Mouse (Mus musculus): Measurements from ENCODE around the gene Cabp1. TPM values are rescaled to one million over a fixed set of nuclear protein-coding genes. Genes with fewer than 3 reads are reported as not detected.

Cabp1 gene
- polyA plus RNA-seq, 1 experiment from 2014 or later, result 1.00 TPM

GRCm38 (mm10) chr5:115188824-115189223 is 5.4 kb downstream of the Cabp1 start:
- no peak overlapping the region for H3K9ac ChIP-seq (replicated peaks; ENCODE audit: low read depth, low read length)
- peaks cover 23% of the 10 kb centered on the region for H3K27me3 ChIP-seq (ENCODE audit: control insufficient read depth, insufficient read depth, low read length)
- no peaks in the 10 kb centered on the region for H3K9me3 ChIP-seq (ENCODE audit: control insufficient read depth, low read depth, low read length)
- peaks cover 25% of the 10 kb centered on the region for H3K4me1 ChIP-seq (ENCODE audit: control insufficient read depth, insufficient read depth, low read length)
- no peak overlapping the region for H3K4me2 ChIP-seq (replicated peaks; ENCODE audit: low read depth, low read length)
- no peak for ATAC-seq (ENCODE audit: insufficient number of reproducible peaks, insufficient read depth, low FRiP score, low read depth)
- 51% methylated on average over 5 of the region's 5 CpGs for WGBS
- no peaks in the 10 kb centered on the region for H3K36me3 ChIP-seq (ENCODE audit: control insufficient read depth, insufficient read depth, low read length)
- H3K4me3 ChIP-seq (ENCODE audit: low read depth, low read length), result no peak overlapping the region
- no peak overlapping the region for H3K27ac ChIP-seq (ENCODE audit: low read length)

- peak; percentile 69; the same call in 1 of the 2 replicates for ATAC-seq (ENCODE audit: insufficient number of reproducible peaks, insufficient read depth, low FRiP score, low read depth)
- Histone ChIP-seq H3K9ac (replicated peaks; ENCODE audit: low read depth, low read length) (no peak overlapping the region), H3K4me3 (ENCODE audit: low read depth, low read length) (no peak overlapping the region), H3K27ac (ENCODE audit: low read length) (no peak overlapping the region), H3K4me2 (replicated peaks; ENCODE audit: low read depth, low read length) (0 out of 2 replicates have a peak overlapping the region, but pooled peaks have one; percentile 3), H3K27me3 (ENCODE audit: control insufficient read depth, insufficient read depth, low read length) (peaks cover 15% of the 10 kb centered on the region), H3K4me1 (ENCODE audit: control insufficient read depth, insufficient read depth, low read length) (peaks cover 17% of the 10 kb centered on the region), H3K36me3 (ENCODE audit: control insufficient read depth, insufficient read depth, low read length) (no peaks in the 10 kb centered on the region), H3K9me3 (ENCODE audit: control insufficient read depth, low read depth, low read length) (no peaks in the 10 kb centered on the region)
- WGBS, result 22% methylated on average over 26 of the region's 26 CpGs
Measured at GRCm38 (mm10) chr5:115187188-115188131, 6.7 kb downstream of the Cabp1 start.

GRCm38 (mm10) chr5:115186371-115187073 is 7.7 kb downstream of the Cabp1 start:
- WGBS, result 43% methylated on average over 17 of the region's 17 CpGs
- no peak overlapping the region for H3K4me3 ChIP-seq (ENCODE audit: low read depth, low read length)
- peaks cover 5% of the 10 kb centered on the region; the same call in 1 of the 2 replicates for H3K27me3 ChIP-seq (ENCODE audit: control insufficient read depth, insufficient read depth, low read length)

GRCm38 (mm10) chr5:115184726-115185125 is 9.5 kb downstream of the Cabp1 start:
- Histone ChIP-seq H3K4me1 (ENCODE audit: control insufficient read depth, insufficient read depth, low read length) (peaks cover 17% of the 10 kb centered on the region), H3K27ac (ENCODE audit: low read length) (no peak overlapping the region), H3K9ac (replicated peaks; ENCODE audit: low read depth, low read length) (no peak overlapping the region), H3K9me3 (ENCODE audit: control insufficient read depth, low read depth, low read length) (no peaks in the 10 kb centered on the region), H3K36me3 (ENCODE audit: control insufficient read depth, insufficient read depth, low read length) (no peaks in the 10 kb centered on the region), H3K27me3 (ENCODE audit: control insufficient read depth, insufficient read depth, low read length) (no peaks in the 10 kb centered on the region; the same call in 1 of the 2 replicates), H3K4me3 (ENCODE audit: low read depth, low read length) (no peak overlapping the region), H3K4me2 (replicated peaks; ENCODE audit: low read depth, low read length) (0 out of 2 replicates have a peak overlapping the region, but pooled peaks have one; percentile 8)
- WGBS, result 27% methylated on average over 15 of the region's 15 CpGs
- ATAC-seq (ENCODE audit: insufficient number of reproducible peaks, insufficient read depth, low FRiP score, low read depth), result no peak

More at GRCm38 (mm10) chr5:115186371-115187073, 7.7 kb downstream of the Cabp1 start:
- Histone ChIP-seq H3K4me1 (ENCODE audit: control insufficient read depth, insufficient read depth, low read length) (peaks cover 14% of the 10 kb centered on the region), H3K36me3 (ENCODE audit: control insufficient read depth, insufficient read depth, low read length) (no peaks in the 10 kb centered on the region), H3K27ac (ENCODE audit: low read length) (no peak overlapping the region), H3K4me2 (replicated peaks; ENCODE audit: low read depth, low read length) (0 out of 2 replicates have a peak overlapping the region, but pooled peaks have one; percentile 3), H3K9me3 (ENCODE audit: control insufficient read depth, low read depth, low read length) (no peaks in the 10 kb centered on the region), H3K9ac (replicated peaks; ENCODE audit: low read depth, low read length) (no peak overlapping the region)
- no peak for ATAC-seq (ENCODE audit: insufficient number of reproducible peaks, insufficient read depth, low FRiP score, low read depth)

GRCm38 (mm10) chr5:115183482-115183881 is 10.7 kb downstream of the Cabp1 start:
- H3K36me3 ChIP-seq (ENCODE audit: control insufficient read depth, insufficient read depth, low read length), result no peaks in the 10 kb centered on the region
- no peaks in the 10 kb centered on the region for H3K9me3 ChIP-seq (ENCODE audit: control insufficient read depth, low read depth, low read length)
- H3K4me3 ChIP-seq (ENCODE audit: low read depth, low read length), result no peak overlapping the region
- H3K4me1 ChIP-seq (ENCODE audit: control insufficient read depth, insufficient read depth, low read length), result peaks cover 17% of the 10 kb centered on the region
- no peak overlapping the region for H3K27ac ChIP-seq (ENCODE audit: low read length)
- no peak overlapping the region for H3K4me2 ChIP-seq (replicated peaks; ENCODE audit: low read depth, low read length)
- 36% methylated on average over 10 of the region's 10 CpGs for WGBS
- no peaks in the 10 kb centered on the region for H3K27me3 ChIP-seq (ENCODE audit: control insufficient read depth, insufficient read depth, low read length)
- no peak overlapping the region for H3K9ac ChIP-seq (replicated peaks; ENCODE audit: low read depth, low read length)
- no peak for ATAC-seq (ENCODE audit: insufficient number of reproducible peaks, insufficient read depth, low FRiP score, low read depth)

GRCm38 (mm10) chr5:115182925-115183324 is 11.3 kb downstream of the Cabp1 start:
- H3K36me3 ChIP-seq (ENCODE audit: control insufficient read depth, insufficient read depth, low read length), result no peaks in the 10 kb centered on the region
- H3K9me3 ChIP-seq (ENCODE audit: control insufficient read depth, low read depth, low read length), result no peaks in the 10 kb centered on the region
- no peak overlapping the region for H3K4me3 ChIP-seq (ENCODE audit: low read depth, low read length)
- peaks cover 17% of the 10 kb centered on the region for H3K4me1 ChIP-seq (ENCODE audit: control insufficient read depth, insufficient read depth, low read length)
- WGBS, result 75% methylated on average over 8 of the region's 8 CpGs
- ATAC-seq (ENCODE audit: insufficient number of reproducible peaks, insufficient read depth, low FRiP score, low read depth), result no peak
- H3K9ac ChIP-seq (replicated peaks; ENCODE audit: low read depth, low read length), result no peak overlapping the region
- H3K4me2 ChIP-seq (replicated peaks; ENCODE audit: low read depth, low read length), result no peak overlapping the region
- H3K27ac ChIP-seq (ENCODE audit: low read length), result no peak overlapping the region
- H3K27me3 ChIP-seq (ENCODE audit: control insufficient read depth, insufficient read depth, low read length), result no peaks in the 10 kb centered on the region

GRCm38 (mm10) chr5:115181248-115181940 is 12.8 kb downstream of the Cabp1 start:
- no peak overlapping the region; the same call in 1 of the 2 replicates for H3K27ac ChIP-seq (ENCODE audit: low read length)
- ATAC-seq (ENCODE audit: insufficient number of reproducible peaks, insufficient read depth, low FRiP score, low read depth), result peak; percentile 38; the same call in 1 of the 2 replicates
- 63% methylated on average over 13 of the region's 13 CpGs for WGBS

GRCm38 (mm10) chr5:115179596-115179995 is 14.6 kb downstream of the Cabp1 start:
- no peak for ATAC-seq (ENCODE audit: insufficient number of reproducible peaks, insufficient read depth, low FRiP score, low read depth)
- H3K27ac ChIP-seq (ENCODE audit: low read length), result no peak overlapping the region
- 88% methylated on average over 11 of the region's 11 CpGs for WGBS

More at GRCm38 (mm10) chr5:115181248-115181940, 12.8 kb downstream of the Cabp1 start:
- H3K9me3 ChIP-seq (ENCODE audit: control insufficient read depth, low read depth, low read length), result no peaks in the 10 kb centered on the region
- no peak overlapping the region for H3K4me3 ChIP-seq (ENCODE audit: low read depth, low read length)
- peaks cover 9% of the 10 kb centered on the region; the same call in 1 of the 2 replicates for H3K4me1 ChIP-seq (ENCODE audit: control insufficient read depth, insufficient read depth, low read length)
- H3K27me3 ChIP-seq (ENCODE audit: control insufficient read depth, insufficient read depth, low read length), result no peaks in the 10 kb centered on the region
- H3K9ac ChIP-seq (replicated peaks; ENCODE audit: low read depth, low read length), result no peak overlapping the region
- H3K36me3 ChIP-seq (ENCODE audit: control insufficient read depth, insufficient read depth, low read length), result no peaks in the 10 kb centered on the region
- no peak overlapping the region for H3K4me2 ChIP-seq (replicated peaks; ENCODE audit: low read depth, low read length)

More at GRCm38 (mm10) chr5:115179596-115179995, 14.6 kb downstream of the Cabp1 start:
- Histone ChIP-seq H3K4me3 (ENCODE audit: low read depth, low read length) (no peak overlapping the region), H3K9me3 (ENCODE audit: control insufficient read depth, low read depth, low read length) (no peaks in the 10 kb centered on the region), H3K4me1 (ENCODE audit: control insufficient read depth, insufficient read depth, low read length) (peaks cover 9% of the 10 kb centered on the region; the same call in 1 of the 2 replicates), H3K36me3 (ENCODE audit: control insufficient read depth, insufficient read depth, low read length) (no peaks in the 10 kb centered on the region), H3K4me2 (replicated peaks; ENCODE audit: low read depth, low read length) (no peak overlapping the region), H3K27me3 (ENCODE audit: control insufficient read depth, insufficient read depth, low read length) (no peaks in the 10 kb centered on the region), H3K9ac (replicated peaks; ENCODE audit: low read depth, low read length) (no peak overlapping the region)
